Comparison of ENCODE assay signal across 8 mouse cellular contexts in the genomic region with DNA sequence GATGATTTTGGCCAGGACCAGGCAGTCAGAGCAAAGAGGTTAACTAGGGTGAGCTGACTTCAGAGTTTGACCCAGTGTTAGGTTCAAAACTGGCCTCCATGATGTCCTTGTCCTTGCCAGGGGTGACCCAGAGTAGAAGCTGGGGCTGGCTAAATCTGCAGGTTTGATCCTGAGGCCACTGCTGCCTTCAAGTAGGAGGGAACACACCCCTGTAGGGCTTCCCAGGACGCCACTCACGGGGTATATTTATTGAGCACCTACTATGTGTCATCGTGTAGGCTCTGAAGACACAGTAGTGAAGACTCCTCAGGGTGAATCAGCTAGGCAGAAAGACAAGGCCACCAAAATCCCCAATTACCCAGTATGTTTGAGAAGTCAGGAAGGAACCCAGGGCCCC. TPM values are rescaled to one million over a fixed set of nuclear protein-coding genes. Genes with fewer than 3 reads are reported as not detected.
A peak's percentile ranks its signal among the peaks of the same experiment; 100 is the strongest.
DNase-seq lines count a peak whose midpoint lies in the region; ATAC-seq and TF ChIP-seq lines count a peak whose summit lies in the region.

No protein-coding gene starts in this region.

- no peaks in the 10 kb centered on the region for H3K9me3 ChIP-seq in lung, embryonic 16.5 days (ENCODE audit: control insufficient read depth, low read length)
- no peaks in the 10 kb centered on the region for H3K9me3 ChIP-seq in limb, embryonic 11.5 days (ENCODE audit: control insufficient read depth, low read length)
- H3K9me3 ChIP-seq in neural tube, embryonic 15.5 days (replicated peaks): no peaks in the 10 kb centered on the region

- no peaks in the 10 kb centered on the region for H3K27me3 ChIP-seq in lung, embryonic 16.5 days (ENCODE audit: control insufficient read depth, insufficient read depth, low read depth, low read length)
- no peaks in the 10 kb centered on the region for H3K27me3 ChIP-seq in limb, embryonic 11.5 days (ENCODE audit: control insufficient read depth, insufficient read depth, low read length)
- H3K27me3 ChIP-seq in neural tube, embryonic 15.5 days (replicated peaks): peaks cover 7% of the 10 kb centered on the region; the same call in 1 of the 2 replicates

- 0 out of 2 replicates have a peak overlapping the region, but pooled peaks have one; percentile 95 for H3K27ac ChIP-seq in lung, embryonic 16.5 days (ENCODE audit: low read length)
- no peak overlapping the region for H3K27ac ChIP-seq in embryonic fibroblast, embryonic 13.5 days (ENCODE audit: insufficient read depth, low read length)
- H3K27ac ChIP-seq in limb, embryonic 11.5 days (replicated peaks; ENCODE audit: low read depth, low read length): no peak overlapping the region
- no peak overlapping the region for H3K27ac ChIP-seq in neural tube, embryonic 15.5 days (replicated peaks)

- H3K36me3 ChIP-seq in lung, embryonic 16.5 days (ENCODE audit: control insufficient read depth, insufficient read depth, low read length): no peaks in the 10 kb centered on the region
- H3K36me3 ChIP-seq in limb, embryonic 11.5 days (ENCODE audit: control insufficient read depth, insufficient read depth, low read length): no peaks in the 10 kb centered on the region
- no peaks in the 10 kb centered on the region for H3K36me3 ChIP-seq in neural tube, embryonic 15.5 days

- WGBS in lung, embryonic 16.5 days: 57% methylated on average over 3 of the region's 3 CpGs
- 59% methylated on average over 3 of the region's 3 CpGs for WGBS in limb, embryonic 11.5 days
- WGBS in neural tube, embryonic 15.5 days: 61% methylated on average over 3 of the region's 3 CpGs

- H3K4me2 ChIP-seq in lung, embryonic 16.5 days (ENCODE audit: low read depth, low read length): peak overlapping the region; percentile 95
- H3K4me2 ChIP-seq in limb, embryonic 11.5 days (ENCODE audit: low read depth, severe bottlenecking): peak overlapping the region; percentile 98
- H3K4me2 ChIP-seq in neural tube, embryonic 15.5 days: peak overlapping the region; percentile 84

- ATAC-seq in lung, embryonic 16.5 days (ENCODE audit: low read depth): no peak
- ATAC-seq in limb, embryonic 11.5 days (ENCODE audit: insufficient number of reproducible peaks, low FRiP score, low TSS enrichment, low read depth): no peak
- no peak for ATAC-seq in neural tube, embryonic 15.5 days (ENCODE audit: low FRiP score)

- TF ChIP-seq CTCF in embryonic fibroblast, embryonic 13.5 days (IDR thresholded peaks at IDR 0.05; ENCODE audit: borderline replicate concordance, insufficient read depth, low read length): no peak

- DNase-seq in lung, postnatal 10 days: no peak
- DNase-seq in limb, embryonic 11.5 days (ENCODE audit: low spot score): no peak
- no peak for DNase-seq in cerebellum, adult 9-10 months
- DNase-seq in embryo, embryonic 9.5 days (ENCODE audit: extremely low spot score): no peak
- no peak for DNase-seq in embryo, embryonic 10.5 days (ENCODE audit: low spot score)

- H3K4me3 ChIP-seq in lung, embryonic 16.5 days (ENCODE audit: low read length): peak overlapping the region; percentile 71
- H3K4me3 ChIP-seq in embryonic fibroblast, embryonic 13.5 days (ENCODE audit: insufficient read depth, low read length): peak overlapping the region; percentile 27
- peak overlapping the region; percentile 47 for H3K4me3 ChIP-seq in limb, embryonic 11.5 days (ENCODE audit: low read depth, low read length)
- peak overlapping the region; percentile 45; the same call in 1 of the 2 replicates for H3K4me3 ChIP-seq in neural tube, embryonic 15.5 days (replicated peaks)

- peaks cover 14% of the 10 kb centered on the region for H3K4me1 ChIP-seq in lung, embryonic 16.5 days (replicated peaks; ENCODE audit: control insufficient read depth, insufficient read depth, low read length)
- no peaks in the 10 kb centered on the region for H3K4me1 ChIP-seq in embryonic fibroblast, embryonic 13.5 days (ENCODE audit: control insufficient read depth, insufficient read depth, low read length)
- peaks cover 6% of the 10 kb centered on the region; the same call in 1 of the 2 replicates for H3K4me1 ChIP-seq in limb, embryonic 11.5 days (ENCODE audit: control insufficient read depth, insufficient read depth, low read length)
- peaks cover 18% of the 10 kb centered on the region for H3K4me1 ChIP-seq in neural tube, embryonic 15.5 days

- TF ChIP-seq POLR2A in embryonic fibroblast, embryonic 13.5 days (IDR thresholded peaks at IDR 0.05; ENCODE audit: low read depth, low read length): no peak

- peak overlapping the region; percentile 95 for H3K9ac ChIP-seq in lung, embryonic 16.5 days (ENCODE audit: low read length)
- peak overlapping the region; percentile 84 for H3K9ac ChIP-seq in limb, embryonic 11.5 days (ENCODE audit: low read length)
- no peak overlapping the region for H3K9ac ChIP-seq in neural tube, embryonic 15.5 days (replicated peaks)

RNA-seq across cellular contexts. Expression of gene Tmco4, which starts 1.0 kb away (rescaled TPM):
- polyA plus RNA-seq in lung, embryonic 16.5 days (2015; fragmentation: Nextera tagmentation; extraction: Ambion mirVana): 6.3 and 6.8 TPM in 2 replicates
- polyA plus RNA-seq in embryonic fibroblast, embryonic 13.5 days (2011; ENCODE audit: insufficient read length, low read depth, missing spikeins): 8.5 and 14.3 TPM in 2 replicates
- polyA plus RNA-seq in limb, embryonic 11.5 days (2014; fragmentation: Nextera tagmentation; extraction: Ambion mirVana): 1.0 and 1.4 TPM in 2 replicates
- 1.2 and 3.7 TPM in 2 replicates for polyA plus RNA-seq in neural tube, embryonic 15.5 days (2015; fragmentation: Nextera tagmentation; extraction: Ambion mirVana)

RNA-seq across cellular contexts. Expression of gene Rnf186, which starts 6.8 kb away (rescaled TPM):
- polyA plus RNA-seq in lung, embryonic 16.5 days (2015; fragmentation: Nextera tagmentation; extraction: Ambion mirVana): 4.0 and 5.9 TPM in 2 replicates
- not detected in 2 replicates for polyA plus RNA-seq in embryonic fibroblast, embryonic 13.5 days (2011; ENCODE audit: insufficient read length, low read depth, missing spikeins)
- not detected in 2 replicates for polyA plus RNA-seq in limb, embryonic 11.5 days (2014; fragmentation: Nextera tagmentation; extraction: Ambion mirVana)
- 3.5 TPM in 1 of 2 replicates, not detected in the other for polyA plus RNA-seq in neural tube, embryonic 15.5 days (2015; fragmentation: Nextera tagmentation; extraction: Ambion mirVana)

RNA-seq across cellular contexts. Expression of gene Otud3, which starts 60.0 kb away (rescaled TPM):
- 3.1 TPM in 2 replicates for polyA plus RNA-seq in lung, embryonic 16.5 days (2015; fragmentation: Nextera tagmentation; extraction: Ambion mirVana)
- polyA plus RNA-seq in embryonic fibroblast, embryonic 13.5 days (2011; ENCODE audit: insufficient read length, low read depth, missing spikeins): 8.9 and 9.2 TPM in 2 replicates
- 3.6 and 3.7 TPM in 2 replicates for polyA plus RNA-seq in limb, embryonic 11.5 days (2014; fragmentation: Nextera tagmentation; extraction: Ambion mirVana)
- 2.2 and 3.7 TPM in 2 replicates for polyA plus RNA-seq in neural tube, embryonic 15.5 days (2015; fragmentation: Nextera tagmentation; extraction: Ambion mirVana)
